Mouse (Mus musculus): ENCODE results near the gene Lztr1.
A peak's percentile ranks its signal among the peaks of the same experiment; 100 is the strongest.

Gene Lztr1

DNA sequence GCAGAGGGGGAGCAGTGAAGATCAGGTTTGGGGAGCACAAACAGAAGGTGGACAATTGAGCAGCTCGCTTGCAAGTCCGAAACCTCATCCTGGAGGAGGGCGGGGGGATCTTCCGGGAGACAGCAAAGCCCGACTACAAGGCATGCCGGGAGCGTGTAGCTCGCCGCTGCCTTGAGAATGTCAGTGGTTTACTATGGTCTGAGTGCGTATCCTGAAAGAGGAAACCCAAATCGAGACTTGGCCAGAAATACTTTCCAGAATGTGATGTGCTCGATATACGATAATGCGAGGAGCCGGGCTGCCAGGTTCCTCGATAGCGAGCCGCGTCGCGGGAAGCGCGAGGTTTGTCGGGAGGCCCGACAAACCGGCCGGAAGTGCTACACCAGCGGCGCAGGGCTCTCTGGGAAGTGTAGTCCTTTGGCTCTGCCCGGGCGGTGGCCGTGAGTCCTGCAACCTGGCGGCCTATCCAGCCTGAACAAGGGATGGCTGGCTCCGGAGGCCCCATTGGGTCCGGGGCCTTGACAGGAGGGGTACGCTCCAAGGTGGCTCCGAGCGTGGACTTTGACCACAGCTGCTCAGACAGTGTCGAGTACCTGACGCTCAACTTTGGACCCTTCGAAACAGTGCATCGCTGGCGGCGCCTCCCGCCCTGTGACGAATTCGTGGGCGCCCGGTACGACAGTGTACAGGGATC lies at the start of gene Lztr1:
Gene Lztr1, plus strand, starts transcription at position 143 of the 694 bp plus-strand sequence.
- DNase-seq, result peak; percentile 91

GRCm38 (mm10) chr16:17460254-17460653 lies 48.2 kb upstream of the Lztr1 start:
- DNase-seq, result no peak

DNA sequence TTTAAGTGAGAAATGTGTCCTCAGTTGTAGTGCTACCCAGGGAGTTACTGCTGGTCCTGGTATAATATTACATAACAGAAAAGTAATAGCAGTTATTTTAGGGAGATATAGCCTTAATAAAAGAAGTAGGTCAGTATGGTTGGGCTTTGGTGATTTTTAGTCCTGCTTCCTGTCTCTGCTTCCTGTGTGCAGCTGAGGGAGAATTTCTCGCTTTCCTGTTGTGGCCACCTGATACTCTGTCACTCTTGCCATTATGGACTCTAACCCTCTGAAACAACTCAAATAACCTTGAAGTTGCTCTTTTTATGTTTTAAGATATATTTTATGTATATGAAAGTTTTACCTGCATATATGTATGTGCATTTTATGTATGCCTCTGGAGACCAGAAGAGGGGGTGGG lies 46.9 kb upstream of the Lztr1 start:
- DNase-seq, result no peak

GRCm38 (mm10) chr16:17463184-17463583 lies 45.3 kb upstream of the Lztr1 start:
- no peak for DNase-seq

GRCm38 (mm10) chr16:17466875-17467663 lies 41.4 kb upstream of the Lztr1 start:
- no peak for DNase-seq

GRCm38 (mm10) chr16:17472498-17472897 lies 36.0 kb upstream of the Lztr1 start:
- DNase-seq, result no peak

- peak; percentile 42 for DNase-seq
Observed at GRCm38 (mm10) chr16:17474091-17474490, 34.4 kb upstream of the Lztr1 start.

- DNase-seq, result no peak
Observed at GRCm38 (mm10) chr16:17474761-17475160, 33.7 kb upstream of the Lztr1 start.

GRCm38 (mm10) chr16:17475326-17475725 lies 33.2 kb upstream of the Lztr1 start:
- DNase-seq, result no peak

DNA sequence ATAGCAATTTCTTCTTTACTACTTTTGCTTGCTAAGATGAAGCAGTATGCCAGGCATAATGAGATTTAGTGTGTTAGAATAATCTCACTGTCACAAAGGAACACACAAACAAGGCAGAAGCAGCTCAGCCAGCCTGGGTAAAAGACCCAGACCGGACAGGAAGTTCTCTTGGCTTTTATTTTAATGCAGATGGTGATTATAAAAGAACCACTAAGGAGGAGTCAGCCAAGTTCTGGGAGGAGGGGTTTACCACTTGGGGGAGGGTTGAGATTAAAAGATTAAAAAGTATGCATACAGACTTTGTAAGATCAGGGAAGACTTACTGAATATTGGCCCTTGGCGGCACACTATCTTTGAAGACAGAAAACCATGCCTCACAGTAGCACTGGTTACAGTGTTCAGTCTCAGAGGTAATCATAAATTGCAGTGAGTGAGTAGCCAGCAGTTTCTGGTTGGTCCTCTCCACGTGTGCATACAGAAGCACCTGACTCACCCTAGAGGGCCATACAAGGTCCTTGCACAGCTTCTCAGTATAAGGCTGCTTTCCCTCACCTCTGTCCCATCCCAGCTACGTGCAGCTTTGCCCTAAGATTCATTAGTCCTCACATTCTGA lies 30.1 kb upstream of the Lztr1 start:
- no peak for DNase-seq

DNA sequence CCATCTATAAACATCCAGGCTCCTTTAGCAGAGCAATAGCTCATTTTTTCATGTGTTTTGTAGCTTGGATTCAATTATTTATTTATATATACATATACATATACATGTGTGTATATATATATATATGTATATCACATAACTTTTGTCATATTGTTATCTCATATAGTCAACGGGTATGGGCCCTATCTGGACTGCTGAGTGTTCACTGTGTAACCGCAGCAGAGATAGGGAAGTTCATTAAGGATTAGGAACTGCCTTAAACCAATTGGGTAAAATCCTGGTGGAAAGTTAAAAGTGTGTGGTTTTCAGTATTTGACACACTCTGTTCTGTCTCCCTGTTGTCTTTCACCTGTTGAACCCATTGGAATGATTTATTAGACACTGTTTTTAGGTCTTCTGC lies 27.0 kb upstream of the Lztr1 start:
- DNase-seq, result no peak

GRCm38 (mm10) chr16:17486505-17486904 lies 22.0 kb upstream of the Lztr1 start:
- DNase-seq, result no peak

- peak; percentile 55 for DNase-seq
Observed at GRCm38 (mm10) chr16:17488478-17489468, 19.7 kb upstream of the Lztr1 start.

DNA sequence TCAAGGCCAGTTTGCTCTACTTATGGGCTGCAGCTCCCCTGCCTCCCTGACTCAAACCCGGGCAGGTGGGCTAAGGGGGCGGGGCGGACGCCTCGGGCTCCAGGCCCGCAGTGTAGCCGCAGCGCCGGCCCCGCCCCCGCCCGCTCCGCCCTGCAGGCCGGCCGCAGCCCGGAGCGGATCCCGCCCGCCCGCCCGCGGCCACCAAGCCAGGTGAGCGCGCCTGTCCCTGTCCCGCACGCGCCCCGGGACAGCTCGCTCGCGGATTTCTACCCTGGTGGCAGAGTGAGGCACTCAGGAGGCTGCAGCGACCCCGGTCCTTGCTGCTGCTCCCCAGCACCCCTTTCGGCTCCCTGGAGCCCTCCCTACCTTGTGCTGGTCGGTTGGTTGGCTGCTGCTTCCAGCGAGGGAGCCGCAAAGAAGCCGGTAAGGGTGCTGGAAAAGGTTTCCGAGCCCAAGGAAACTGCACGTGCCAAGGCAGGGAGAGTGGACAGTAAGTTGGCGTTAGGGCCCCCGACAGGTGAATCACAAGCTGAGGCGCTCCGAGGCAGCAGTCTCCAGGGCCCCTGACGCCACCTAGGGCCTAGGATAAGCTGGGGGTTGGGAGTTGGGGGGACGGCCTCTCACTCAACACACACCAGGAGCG lies 18.9 kb upstream of the Lztr1 start, which contains the start of gene Aifm3:
Gene Aifm3, plus strand, starts transcription at position 143 of the 643 bp plus-strand sequence.
- DNase-seq, result peak; percentile 76

DNA sequence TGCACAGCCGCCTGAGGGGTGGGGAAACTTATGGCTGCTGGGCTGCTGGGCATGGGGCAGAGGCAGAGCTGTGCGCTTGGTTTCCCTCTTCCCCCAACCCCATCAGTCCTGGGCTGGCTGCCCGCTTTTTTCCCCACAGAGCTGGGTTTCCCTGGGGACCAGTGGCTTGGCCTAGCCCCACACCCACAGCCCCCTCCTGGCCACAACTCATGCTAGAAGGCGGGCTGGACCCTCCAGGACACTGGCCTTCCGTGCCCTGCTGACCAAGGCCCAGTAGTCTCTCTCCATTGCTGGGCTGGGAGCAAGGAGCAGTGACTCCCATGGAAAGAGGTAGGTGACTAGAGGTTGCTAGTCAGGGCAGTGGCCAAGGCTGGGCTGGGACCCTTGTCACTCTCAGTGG lies 17.3 kb upstream of the Lztr1 start:
- DNase-seq, result peak; percentile 73

GRCm38 (mm10) chr16:17491896-17492561 lies 16.5 kb upstream of the Lztr1 start:
- DNase-seq, result peak; percentile 91

DNA sequence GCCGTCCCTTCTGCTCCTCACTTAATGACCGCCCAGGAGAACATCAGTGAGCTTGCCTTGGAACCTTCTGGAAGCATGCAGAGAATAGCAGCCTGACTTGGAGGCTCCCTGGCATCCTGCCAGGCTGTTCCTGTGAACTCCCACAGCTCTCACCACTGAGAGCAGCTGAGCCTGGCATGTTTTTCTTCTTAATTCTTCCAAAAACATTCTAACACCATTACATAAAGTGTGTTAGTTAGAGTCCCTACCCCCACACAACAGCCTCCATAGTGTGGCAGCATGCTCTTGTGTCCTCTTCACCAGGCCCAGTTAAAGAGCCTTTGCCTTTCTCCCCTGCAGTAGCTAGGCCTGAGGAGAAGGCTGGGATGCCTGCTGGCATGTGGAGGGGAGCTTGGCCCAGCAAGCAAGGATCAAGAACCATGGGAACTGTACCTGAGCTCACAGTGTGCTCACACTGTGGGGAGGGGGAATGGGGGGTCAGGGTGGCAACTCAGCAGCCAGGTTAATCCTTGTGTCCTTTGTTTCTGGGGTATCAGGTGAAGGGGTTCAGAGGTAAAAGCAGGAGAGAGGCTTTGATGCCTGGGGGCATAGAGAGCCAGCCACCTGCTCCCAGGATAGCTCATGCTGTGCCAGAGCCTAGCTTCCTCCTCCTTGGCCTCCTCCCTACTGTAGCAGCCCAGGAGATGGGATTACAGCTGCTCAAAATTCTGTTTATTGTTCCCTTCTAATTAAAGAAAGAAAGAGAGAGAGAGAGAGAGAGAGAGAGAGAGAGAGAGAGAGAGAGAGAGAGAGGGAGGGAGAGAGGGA lies 11.8 kb upstream of the Lztr1 start:
- peak; percentile 89 for DNase-seq

- DNase-seq, result peak; percentile 41
Observed at GRCm38 (mm10) chr16:17499249-17499883, 9.1 kb upstream of the Lztr1 start.

GRCm38 (mm10) chr16:17502681-17503080 lies 5.8 kb upstream of the Lztr1 start:
- no peak for DNase-seq

GRCm38 (mm10) chr16:17507018-17507552 lies 1.4 kb upstream of the Lztr1 start:
- peak; percentile 44 for DNase-seq
